Mouse (Mus musculus) heart, postnatal 14 days (tissue): ENCODE data around the gene Dgkb. TPM values are rescaled to one million over a fixed set of nuclear protein-coding genes. Genes with fewer than 3 reads are reported as not detected.

Experiments
- DNase-seq, 2 experiments: peaks; one replicate each; pipeline ENCODE4 v3.0.0; 2021 to 2022
- intact Hi-C: fragments of 180-260 bp; cut with DNase I; formaldehyde crosslinking; loops from one replicate; pipeline ENCODE4 v1.15.1; 2025
- total RNA-seq, 2 experiments: library from RNA; stranded (reverse); gene quantifications; 2 replicates each; pipeline ENCODE4 v1.2.3; 2021

Gene Dgkb
- total RNA-seq, 2 experiments from 2014 or later, result 0.80 to 1.6 TPM

GRCm38 (mm10) chr12:38342657-38343056 lies 525.1 kb downstream of the Dgkb start:
- peak; percentile 53 to 68 for DNase-seq
- intact Hi-C loops, result no loop called here

DNA sequence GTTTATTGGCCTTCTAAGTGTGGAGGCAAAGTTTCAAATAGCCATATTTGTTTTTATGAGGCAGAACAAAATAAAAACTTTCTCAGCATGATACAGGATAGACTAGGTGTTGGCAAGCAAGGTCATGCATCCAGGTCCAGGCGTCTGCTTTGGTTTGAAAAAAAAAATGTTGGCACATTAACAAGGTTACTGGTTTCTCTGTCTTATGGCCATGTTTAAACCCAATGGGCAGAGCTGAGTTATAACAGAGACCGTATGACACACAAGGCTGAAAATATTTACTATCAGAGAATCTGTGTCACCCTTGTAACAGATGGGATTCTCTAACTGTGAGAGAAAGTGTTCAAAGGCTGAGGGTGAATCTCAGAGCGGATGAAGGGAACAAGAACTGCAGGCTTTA lies 535.0 kb downstream of the Dgkb start:
- no peak for DNase-seq

DNA sequence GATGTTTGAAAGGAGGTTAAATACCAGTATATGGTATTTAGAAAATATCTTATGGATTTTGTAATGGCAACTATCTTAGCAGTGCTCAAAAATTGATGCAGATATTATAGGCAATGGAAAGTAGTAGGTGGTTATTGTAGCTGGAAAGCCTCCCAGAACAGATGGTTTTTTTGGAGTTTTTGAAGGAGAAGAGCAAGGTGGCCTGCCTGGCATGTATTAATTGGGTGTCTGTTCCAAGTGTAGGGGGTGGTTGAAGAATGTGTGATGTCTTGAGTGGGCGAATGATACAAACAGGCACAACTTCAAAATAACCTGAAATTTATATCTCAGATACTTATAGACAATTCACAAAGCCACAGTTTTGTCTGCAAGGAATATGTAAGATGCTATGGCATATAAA lies 538.9 kb downstream of the Dgkb start:
- intact Hi-C loops, result no loop called here
- no peak for DNase-seq

More for the DNA sequence above, 535.0 kb downstream of the Dgkb start:
- intact Hi-C loops, result no loop called here

GRCm38 (mm10) chr12:38361491-38361890 lies 544.0 kb downstream of the Dgkb start:
- intact Hi-C loops, result no loop called here

GRCm38 (mm10) chr12:38371597-38371996 lies 554.1 kb downstream of the Dgkb start:
- no peak for DNase-seq

More at GRCm38 (mm10) chr12:38361491-38361890, 544.0 kb downstream of the Dgkb start:
- DNase-seq, result no peak

DNA sequence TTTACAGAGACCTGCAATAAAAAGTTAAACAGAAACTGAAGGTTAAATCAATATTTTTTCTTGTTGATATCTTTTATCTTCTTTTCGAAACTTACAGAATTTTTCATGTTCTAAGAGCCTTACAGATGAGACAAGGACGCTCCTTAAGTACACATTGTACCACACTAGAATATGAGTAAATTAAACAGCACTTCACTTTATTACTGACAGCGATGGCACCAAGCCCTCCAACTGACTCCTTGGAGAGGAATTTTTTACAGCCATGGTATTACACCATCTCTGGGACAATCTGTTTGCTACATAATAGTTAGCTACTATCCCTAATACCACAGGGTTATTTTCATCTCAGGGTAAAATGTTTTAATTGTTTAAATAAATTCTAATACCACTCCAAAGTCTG lies 556.6 kb downstream of the Dgkb start:
- intact Hi-C loops, result no loop called here

More at GRCm38 (mm10) chr12:38371597-38371996, 554.1 kb downstream of the Dgkb start:
- intact Hi-C loops, result no loop called here

DNA sequence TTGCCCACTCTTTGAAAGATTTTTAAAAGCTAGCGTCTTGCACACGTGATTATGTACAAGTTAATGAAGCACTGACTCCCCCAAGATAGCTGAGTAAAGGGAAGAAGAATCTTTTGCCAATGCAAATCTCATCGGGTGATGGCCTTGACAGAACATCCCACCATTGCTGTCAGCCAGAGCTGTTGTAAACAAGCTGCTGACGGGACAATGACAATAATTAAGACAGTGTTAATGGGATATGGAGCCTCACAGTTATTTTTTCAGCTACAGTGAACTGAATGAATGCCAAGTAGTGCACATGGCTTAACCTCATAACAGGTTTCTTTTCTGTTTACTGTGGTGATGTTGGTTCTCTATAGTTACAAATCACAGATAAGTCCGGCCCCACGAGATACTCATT lies 568.4 kb downstream of the Dgkb start:
- DNase-seq, result no peak
- intact Hi-C loops, result no loop called here

More for the DNA sequence above, 556.6 kb downstream of the Dgkb start:
- DNase-seq, result no peak

DNA sequence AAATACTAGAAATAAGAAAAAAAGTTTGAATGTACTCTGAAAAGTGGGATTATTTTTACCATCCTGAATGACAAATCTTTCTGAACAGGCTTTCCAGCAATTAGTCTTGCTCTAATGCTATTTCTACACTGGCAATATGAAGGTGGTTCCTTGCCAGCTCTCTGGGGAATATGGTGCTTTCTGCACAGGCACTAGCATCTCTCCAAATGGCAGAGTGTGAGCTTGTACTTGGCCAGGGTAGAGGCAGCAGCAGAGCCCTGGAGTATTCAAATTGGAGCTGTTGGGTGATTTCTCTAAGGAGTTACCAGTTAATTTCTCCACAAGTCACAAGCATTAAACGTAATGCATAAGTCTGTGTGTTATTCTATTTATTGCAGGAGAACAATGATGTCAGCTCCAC lies 569.5 kb downstream of the Dgkb start:
- no peak for DNase-seq
- intact Hi-C loops, result no loop called here

DNA sequence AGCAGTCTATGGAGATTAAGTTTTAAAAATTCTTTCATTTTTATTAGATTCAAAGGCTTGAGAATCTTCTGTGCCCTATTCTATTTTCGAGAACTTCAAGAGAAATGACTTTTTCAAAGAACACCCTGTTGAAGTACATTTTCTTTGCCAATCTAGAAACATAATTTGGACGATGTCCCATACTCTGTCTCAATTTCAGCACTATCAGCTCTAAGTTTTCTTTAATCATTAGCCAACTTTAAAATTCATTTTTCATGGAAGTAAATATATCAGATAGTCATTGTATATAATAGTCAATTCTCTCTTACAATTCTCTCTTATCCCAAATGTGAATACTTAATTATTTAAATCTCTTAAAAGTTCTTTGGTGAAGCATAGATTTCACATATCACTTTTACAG lies 570.1 kb downstream of the Dgkb start:
- intact Hi-C loops, result no loop called here
- no peak for DNase-seq

- intact Hi-C loops, result no loop called here
- DNase-seq, result no peak
Measured at GRCm38 (mm10) chr12:38388243-38388642, 570.7 kb downstream of the Dgkb start.

DNA sequence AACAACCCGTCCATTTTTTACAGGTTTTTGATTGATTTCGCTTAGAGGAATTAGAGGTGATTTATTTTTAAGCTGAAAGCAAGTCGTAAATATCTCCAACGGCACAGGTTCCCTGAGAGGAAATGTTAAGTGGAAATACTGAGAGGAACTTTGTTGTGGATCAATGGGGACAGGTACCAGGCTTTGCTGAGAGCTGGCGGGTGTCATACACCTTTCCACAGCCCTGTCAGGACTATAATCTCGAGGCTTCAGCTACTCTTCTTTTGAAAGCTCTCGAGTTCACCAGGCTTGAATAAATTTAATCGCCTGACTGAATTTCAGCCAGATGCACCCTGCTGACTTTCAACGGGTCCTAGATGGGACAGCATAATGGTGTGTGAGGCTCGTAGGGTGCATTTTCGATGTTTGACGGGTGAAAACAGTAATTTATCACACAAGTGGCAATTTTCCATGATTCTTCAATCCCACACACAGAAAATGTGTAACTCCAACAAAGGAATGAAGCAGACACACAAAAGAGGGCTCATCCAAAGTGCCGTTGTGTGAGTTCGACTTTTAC lies 580.3 kb downstream of the Dgkb start:
- intact Hi-C loops, result no loop called here
- no peak for DNase-seq

DNA sequence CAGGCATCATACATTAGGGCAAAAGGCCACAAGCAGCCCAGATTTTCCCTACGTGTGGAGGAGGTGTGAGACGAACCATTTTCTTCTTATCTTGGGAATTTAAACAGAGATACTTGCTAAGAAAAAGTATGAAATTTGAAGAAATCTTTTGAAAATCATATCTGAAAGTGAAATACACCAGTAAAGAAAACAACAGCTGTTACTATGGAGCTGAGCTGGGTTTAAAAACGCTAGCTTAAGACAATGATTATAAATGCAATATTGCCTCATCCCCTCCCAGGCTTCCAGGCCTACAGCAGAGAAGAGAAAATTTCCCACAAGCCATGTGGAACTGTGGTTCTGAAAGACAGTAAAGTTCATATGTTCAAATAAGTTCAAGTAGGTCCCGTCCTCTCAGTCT lies 582.6 kb downstream of the Dgkb start:
- intact Hi-C loops, result no loop called here
- DNase-seq, result no peak

GRCm38 (mm10) chr12:38435364-38436130 lies 618.0 kb downstream of the Dgkb start:
- intact Hi-C loops, result no loop called here
- DNase-seq, result no peak

DNA sequence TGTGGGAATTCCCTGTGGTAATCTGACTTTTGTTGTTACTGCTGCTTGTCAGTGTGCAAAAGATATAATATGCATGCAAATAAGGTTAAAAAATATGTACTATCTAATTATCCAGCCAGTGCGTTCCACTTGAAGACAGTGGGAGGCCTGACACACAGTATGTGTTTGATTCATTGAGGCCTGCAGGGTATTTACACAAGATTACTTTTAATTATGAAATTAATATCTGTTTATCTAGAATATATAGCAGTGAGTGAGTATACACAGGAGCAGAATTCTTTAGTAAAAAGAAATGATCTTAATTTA lies 618.6 kb downstream of the Dgkb start:
- DNase-seq, result no peak
- intact Hi-C loops, result no loop called here

DNA sequence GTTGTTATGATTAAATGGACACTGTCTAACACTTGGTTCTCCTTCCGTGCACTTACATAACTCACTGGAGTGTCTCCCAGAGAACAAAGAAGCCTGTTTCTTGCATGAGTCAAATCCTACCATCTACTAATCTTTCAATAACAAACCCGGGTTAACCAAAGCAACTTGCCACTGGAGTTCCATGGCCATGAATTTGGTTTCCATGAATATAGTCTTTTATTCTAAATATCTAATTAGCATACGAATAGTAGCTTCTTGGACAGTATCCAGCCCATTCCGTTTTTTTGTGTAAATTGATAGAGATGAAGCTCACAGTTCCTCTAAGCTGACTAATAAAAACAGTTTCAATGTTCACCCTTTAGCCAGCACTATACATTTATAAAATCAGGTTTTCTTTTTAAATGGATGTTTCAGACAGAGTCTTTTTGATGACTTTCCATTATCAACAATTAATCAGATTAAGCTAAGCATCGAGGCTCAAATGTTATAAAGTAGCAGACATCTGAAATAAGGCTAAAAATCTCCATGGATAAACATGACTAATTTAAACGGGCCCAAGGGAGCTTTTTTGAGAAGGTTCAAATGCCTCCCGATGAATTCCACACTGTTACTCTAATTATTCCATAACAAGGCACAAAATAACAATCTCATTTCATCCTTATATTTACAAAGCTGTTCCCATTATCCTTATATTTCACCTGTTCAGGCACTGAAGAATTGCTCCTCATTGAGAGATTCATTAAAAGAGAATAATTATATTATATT lies 633.0 kb downstream of the Dgkb start:
- no peak for DNase-seq
- intact Hi-C loops, result no loop called here

GRCm38 (mm10) chr12:38451677-38452076 lies 634.2 kb downstream of the Dgkb start:
- no peak for DNase-seq
- intact Hi-C loops, result no loop called here

- no peak for DNase-seq
- intact Hi-C loops, result no loop called here
Measured at GRCm38 (mm10) chr12:38468191-38468590, 650.7 kb downstream of the Dgkb start.

DNA sequence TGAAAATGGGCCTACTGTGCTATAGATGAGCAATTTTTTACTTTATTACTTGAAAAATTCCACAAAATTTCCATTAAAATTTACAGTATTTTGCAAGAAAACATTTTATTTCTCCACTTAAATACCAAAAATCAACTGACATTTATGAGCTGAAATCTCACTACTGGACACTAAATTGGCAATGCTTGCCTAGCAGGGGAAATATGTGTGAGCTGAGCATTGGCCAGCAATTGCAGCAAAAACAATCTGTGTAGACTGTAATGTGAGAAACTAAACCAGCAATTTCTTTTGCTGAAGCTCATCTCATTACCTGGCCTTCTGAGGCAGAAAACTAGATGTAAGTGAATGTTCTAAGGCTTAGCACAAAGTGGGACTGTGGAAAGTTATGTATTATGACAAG lies 651.1 kb downstream of the Dgkb start:
- DNase-seq, result no peak
- intact Hi-C loops, result no loop called here

DNA sequence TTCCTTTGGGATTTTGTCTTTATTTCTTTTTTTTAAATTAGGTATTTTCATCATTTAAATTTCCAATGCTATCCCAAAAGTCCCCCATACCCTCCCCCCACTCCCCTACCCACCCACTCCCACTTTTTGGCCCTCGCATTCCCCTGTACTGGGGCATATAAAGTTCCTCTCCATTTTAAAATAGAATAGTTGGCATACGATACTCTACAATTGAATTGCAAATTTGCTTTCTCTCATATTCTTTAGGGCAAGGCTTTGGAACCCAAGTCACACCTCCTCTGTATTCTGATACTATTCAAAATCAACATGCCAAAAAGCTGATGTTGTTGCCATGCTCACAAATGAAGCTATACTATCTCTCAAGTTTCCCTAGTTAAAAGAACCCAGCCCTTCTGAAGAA lies 679.7 kb downstream of the Dgkb start:
- no peak for DNase-seq
- intact Hi-C loops, result no loop called here

DNA sequence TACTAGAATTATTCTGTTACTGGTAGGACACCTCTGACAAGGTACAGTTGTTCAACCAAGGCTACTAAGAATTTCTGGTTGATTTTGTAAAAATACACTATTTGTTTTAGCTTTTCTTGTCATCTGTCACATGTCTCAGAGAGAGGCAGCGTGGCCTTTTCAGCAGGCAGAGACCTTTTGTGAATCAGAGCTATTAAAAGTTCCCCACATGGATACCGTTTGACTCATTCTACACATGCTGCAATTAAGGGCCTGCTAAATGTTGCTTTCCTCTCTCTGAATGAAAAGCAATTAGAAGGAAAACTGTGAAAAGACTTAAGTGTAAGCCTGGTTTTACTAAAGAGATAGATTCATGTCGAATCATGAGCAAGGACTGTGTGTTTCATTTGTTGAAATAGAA lies 683.4 kb downstream of the Dgkb start:
- no peak for DNase-seq
- intact Hi-C loops, result no loop called here

DNA sequence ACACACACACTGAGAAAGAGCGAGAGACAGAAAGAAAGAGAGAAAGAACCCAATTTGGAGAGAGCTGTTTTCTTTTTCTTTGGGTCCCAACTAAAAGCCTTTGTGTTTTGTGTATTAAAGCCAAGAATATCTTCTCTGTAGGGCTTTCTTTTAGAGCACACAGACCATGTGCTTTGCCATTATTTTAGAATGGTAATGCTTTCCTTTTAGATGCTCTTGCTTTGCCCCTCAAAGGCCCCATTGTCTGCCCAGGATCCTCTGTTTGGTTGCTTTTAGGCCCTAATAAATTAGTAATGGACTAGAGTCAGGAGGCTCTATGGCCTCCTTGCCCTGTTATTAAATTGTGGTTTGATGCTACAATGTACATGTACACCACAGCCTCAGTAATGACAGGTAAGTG lies 690.7 kb downstream of the Dgkb start:
- DNase-seq, result no peak
- intact Hi-C loops, result no loop called here

GRCm38 (mm10) chr12:38545431-38545830 lies 727.9 kb downstream of the Dgkb start:
- intact Hi-C loops, result no loop called here
- DNase-seq, result no peak
